Mouse (Mus musculus) mouse trophoblast stem cell (cell line): ENCODE measurements around the gene Cfap57.
"Not testable (repeated sequence)": the region's sequence is repeated elsewhere in the genome, so short reads cannot be mapped to it uniquely, and the experiment has no call there.

Experiments used
- in situ Hi-C, 2 experiments: fragments of 300-500 bp; cut with MseI, MboI; formaldehyde crosslinking; loops; 2 replicates in 1 of 2; 3 replicates in 1 of 2; pipeline ENCODE4 v1.15.1; 2025

The Cfap57 gene

GRCm38 (mm10) chr4:118522248-118522647 is 98.3 kb downstream of the Cfap57 start:
- in situ Hi-C loops: no loop called here

GRCm38 (mm10) chr4:118518208-118518607 is 102.4 kb downstream of the Cfap57 start:
- in situ Hi-C loops: no loop called here

GRCm38 (mm10) chr4:118517497-118518146 is 103.0 kb downstream of the Cfap57 start:
- in situ Hi-C loops: no loop called here

- in situ Hi-C loops: no loop called here
These were observed 103.7 kb downstream of the Cfap57 start for GRCm38 (mm10) chr4:118516699-118517496.

GRCm38 (mm10) chr4:118509050-118509449 is 111.5 kb downstream of the Cfap57 start:
- in situ Hi-C loops: no loop called here

- in situ Hi-C loops: not testable (repeated sequence)
These were observed 113.4 kb downstream of the Cfap57 start for GRCm38 (mm10) chr4:118507171-118507570.

GRCm38 (mm10) chr4:118505551-118505950 is 115.0 kb downstream of the Cfap57 start:
- in situ Hi-C loops: no loop called here
